Mouse (Mus musculus): ENCODE measurements at regions not wholly inside any gene's neighbourhood (a gene's known extent, or its start where the extent isn't known, plus 50 kb on each side); places are given as distances from the start of the nearest gene placed in this dataset.
A peak's percentile ranks its signal among the peaks of the same experiment; 100 is the strongest.

DNA sequence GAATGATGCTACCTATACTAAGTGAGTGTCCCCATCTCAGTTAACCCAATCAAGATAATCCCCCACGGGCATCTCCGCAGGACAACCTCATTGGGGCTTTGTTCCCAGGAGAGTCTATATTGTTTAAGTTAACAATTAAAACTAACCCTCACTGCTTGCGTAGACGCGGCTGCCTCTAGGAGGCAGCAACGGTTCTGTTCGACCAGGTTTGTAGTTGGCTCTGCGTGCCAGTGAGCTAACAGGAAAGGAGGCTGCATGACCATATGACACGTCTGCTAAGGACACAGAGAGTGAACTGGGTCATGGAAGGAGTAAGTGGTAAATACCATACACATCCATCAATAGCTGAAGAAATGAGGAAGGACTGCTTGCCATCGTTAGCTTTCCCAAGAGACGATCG is 92.0 kb downstream of the Mis18a start:
- 35% methylated on average over 12 of the region's 12 CpGs for WGBS
- Histone ChIP-seq H3K4me2 (ENCODE audit: low read length) (no peak overlapping the region), H3K27ac (ENCODE audit: low read depth, low read length) (no peak overlapping the region)

DNA sequence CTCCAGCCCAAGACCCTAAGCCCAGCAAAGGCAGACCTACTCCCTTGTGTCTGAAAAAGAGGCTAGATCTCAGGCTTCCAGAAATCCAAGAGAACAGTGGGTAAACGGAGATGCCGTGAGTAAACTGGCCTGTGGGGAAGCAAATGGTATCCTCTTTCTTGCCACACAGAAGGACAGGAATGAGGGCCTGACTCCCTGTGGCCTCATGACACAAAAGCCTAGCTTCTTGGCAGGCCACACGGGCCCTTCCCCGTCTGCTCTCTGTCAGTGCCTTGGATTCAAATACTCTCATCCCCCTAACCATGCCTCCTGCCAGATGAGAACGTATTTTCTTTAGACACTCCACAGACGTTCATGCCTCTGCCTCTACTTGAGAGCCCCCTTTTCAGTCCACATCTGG is 97.2 kb downstream of the Mis18a start:
- no peaks in the 10 kb centered on the region for H3K36me3 ChIP-seq (ENCODE audit: control insufficient read depth, insufficient read depth, low read length)
- H3K27me3 ChIP-seq (replicated peaks; ENCODE audit: control insufficient read depth, insufficient read depth, low read length): no peaks in the 10 kb centered on the region
- no peak overlapping the region for H3K4me2 ChIP-seq (ENCODE audit: low read length)
- no peak overlapping the region for H3K4me3 ChIP-seq (ENCODE audit: low read length)
- ATAC-seq: peak; percentile 24; the same call in 1 of the 2 replicates
- H3K4me1 ChIP-seq (ENCODE audit: control insufficient read depth, insufficient read depth, low read depth, low read length): peaks cover 12% of the 10 kb centered on the region
- H3K9ac ChIP-seq (ENCODE audit: low read depth, low read length): no peak overlapping the region
- H3K9me3 ChIP-seq (ENCODE audit: control insufficient read depth, low read length): no peaks in the 10 kb centered on the region
- no peak overlapping the region for H3K27ac ChIP-seq (ENCODE audit: low read depth, low read length)
- 25% methylated on average over 6 of the region's 6 CpGs for WGBS

More for the DNA sequence above, 92.0 kb downstream of the Mis18a start:
- no peaks in the 10 kb centered on the region for H3K36me3 ChIP-seq (ENCODE audit: control insufficient read depth, insufficient read depth, low read length)
- H3K4me3 ChIP-seq (ENCODE audit: low read length): no peak overlapping the region
- ATAC-seq: no peak
- no peaks in the 10 kb centered on the region for H3K9me3 ChIP-seq (ENCODE audit: control insufficient read depth, low read length)
- peaks cover 2% of the 10 kb centered on the region; the same call in 1 of the 2 replicates for H3K4me1 ChIP-seq (ENCODE audit: control insufficient read depth, insufficient read depth, low read depth, low read length)
- H3K9ac ChIP-seq (ENCODE audit: low read depth, low read length): no peak overlapping the region
- H3K27me3 ChIP-seq (replicated peaks; ENCODE audit: control insufficient read depth, insufficient read depth, low read length): no peaks in the 10 kb centered on the region

DNA sequence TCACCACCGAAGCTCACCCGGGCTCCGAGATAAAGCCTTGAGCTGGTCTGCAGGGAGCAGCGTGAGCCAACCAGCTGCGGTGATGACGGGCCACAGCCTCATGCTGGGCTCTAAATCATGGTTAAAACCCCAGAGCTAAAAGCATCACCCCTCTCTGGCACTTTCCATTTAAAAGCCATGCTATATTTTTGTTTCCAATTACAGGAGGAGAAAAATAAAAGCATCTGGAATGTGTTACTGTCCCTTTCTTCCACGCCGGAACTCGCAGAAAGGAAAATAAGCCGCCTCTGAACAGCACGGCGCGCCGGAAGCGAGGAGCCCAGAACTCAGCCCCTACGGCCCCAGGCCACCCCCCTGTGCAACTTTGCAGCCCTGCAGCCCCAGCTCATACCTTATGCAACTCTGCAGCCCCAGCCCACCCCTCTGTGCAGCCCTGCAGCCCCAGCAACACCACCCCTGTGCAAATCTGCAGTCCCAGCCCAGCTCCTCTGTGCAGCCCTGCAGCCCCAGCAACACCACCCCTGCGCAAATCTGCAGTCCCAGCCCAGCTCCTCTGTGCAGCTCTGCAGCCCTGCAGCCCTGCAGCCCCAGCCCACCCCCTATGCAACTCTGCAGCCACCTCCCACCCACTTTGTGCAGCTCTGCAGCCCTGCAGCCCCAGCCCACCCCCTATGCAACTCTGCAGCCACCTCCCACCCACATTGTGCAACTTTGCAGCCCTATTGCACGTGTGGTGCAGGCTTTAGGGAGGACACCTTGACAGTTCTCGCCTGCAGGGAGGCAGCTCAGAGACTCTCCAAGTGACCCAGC is 97.9 kb downstream of the Mis18a start:
- 34% methylated on average over 19 of the region's 19 CpGs for WGBS
- peaks cover 12% of the 10 kb centered on the region for H3K4me1 ChIP-seq (ENCODE audit: control insufficient read depth, insufficient read depth, low read depth, low read length)
- H3K4me2 ChIP-seq (ENCODE audit: low read length): peak overlapping the region; percentile 18; the same call in 1 of the 2 replicates
- H3K27ac ChIP-seq (ENCODE audit: low read depth, low read length): peak overlapping the region; percentile 19; the same call in 1 of the 2 replicates
- H3K4me3 ChIP-seq (ENCODE audit: low read length): no peak overlapping the region
- peak; percentile 69 for ATAC-seq
- 0 out of 2 replicates have a peak overlapping the region, but pooled peaks have one; percentile 14 for H3K9ac ChIP-seq (ENCODE audit: low read depth, low read length)
- H3K9me3 ChIP-seq (ENCODE audit: control insufficient read depth, low read length): no peaks in the 10 kb centered on the region
- no peaks in the 10 kb centered on the region for H3K27me3 ChIP-seq (replicated peaks; ENCODE audit: control insufficient read depth, insufficient read depth, low read length)
- H3K36me3 ChIP-seq (ENCODE audit: control insufficient read depth, insufficient read depth, low read length): no peaks in the 10 kb centered on the region

DNA sequence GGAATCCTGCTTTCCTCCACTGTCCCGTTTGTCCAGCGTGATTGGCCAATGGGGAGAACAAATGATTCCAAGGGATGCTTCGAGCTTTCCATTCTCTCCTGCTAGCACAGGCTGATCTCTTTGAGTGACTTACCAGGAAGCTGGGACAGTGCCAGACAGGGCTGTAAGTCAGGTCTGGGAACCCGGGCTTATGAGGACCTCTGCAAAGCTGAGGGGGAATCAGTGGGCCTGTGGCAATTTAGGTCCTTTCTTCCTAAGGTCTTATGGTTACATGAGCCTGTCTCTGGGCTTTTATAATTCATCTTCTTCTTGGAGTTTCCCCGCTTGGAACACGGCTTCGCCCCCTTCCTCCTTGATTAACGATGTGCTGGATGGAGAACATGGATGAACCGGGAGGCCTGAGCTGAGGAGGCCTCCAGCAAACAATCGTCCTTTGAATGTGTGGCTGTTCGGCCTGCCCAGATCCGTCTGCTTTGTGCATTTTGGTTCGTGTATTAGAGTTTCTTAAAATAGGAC is 98.5 kb downstream of the Mis18a start:
- Histone ChIP-seq H3K9ac (ENCODE audit: low read depth, low read length) (0 out of 2 replicates have a peak overlapping the region, but pooled peaks have one; percentile 7), H3K4me2 (ENCODE audit: low read length) (peak overlapping the region; percentile 18; the same call in 1 of the 2 replicates), H3K4me3 (ENCODE audit: low read length) (no peak overlapping the region), H3K4me1 (ENCODE audit: control insufficient read depth, insufficient read depth, low read depth, low read length) (peaks cover 13% of the 10 kb centered on the region), H3K9me3 (ENCODE audit: control insufficient read depth, low read length) (no peaks in the 10 kb centered on the region), H3K27ac (ENCODE audit: low read depth, low read length) (0 out of 2 replicates have a peak overlapping the region, but pooled peaks have one; percentile 19), H3K27me3 (replicated peaks; ENCODE audit: control insufficient read depth, insufficient read depth, low read length) (no peaks in the 10 kb centered on the region), H3K36me3 (ENCODE audit: control insufficient read depth, insufficient read depth, low read length) (no peaks in the 10 kb centered on the region)
- ATAC-seq: 0 out of 2 replicates have a peak, but pooled peaks have one; percentile 9
- WGBS: 35% methylated on average over 13 of the region's 13 CpGs

DNA sequence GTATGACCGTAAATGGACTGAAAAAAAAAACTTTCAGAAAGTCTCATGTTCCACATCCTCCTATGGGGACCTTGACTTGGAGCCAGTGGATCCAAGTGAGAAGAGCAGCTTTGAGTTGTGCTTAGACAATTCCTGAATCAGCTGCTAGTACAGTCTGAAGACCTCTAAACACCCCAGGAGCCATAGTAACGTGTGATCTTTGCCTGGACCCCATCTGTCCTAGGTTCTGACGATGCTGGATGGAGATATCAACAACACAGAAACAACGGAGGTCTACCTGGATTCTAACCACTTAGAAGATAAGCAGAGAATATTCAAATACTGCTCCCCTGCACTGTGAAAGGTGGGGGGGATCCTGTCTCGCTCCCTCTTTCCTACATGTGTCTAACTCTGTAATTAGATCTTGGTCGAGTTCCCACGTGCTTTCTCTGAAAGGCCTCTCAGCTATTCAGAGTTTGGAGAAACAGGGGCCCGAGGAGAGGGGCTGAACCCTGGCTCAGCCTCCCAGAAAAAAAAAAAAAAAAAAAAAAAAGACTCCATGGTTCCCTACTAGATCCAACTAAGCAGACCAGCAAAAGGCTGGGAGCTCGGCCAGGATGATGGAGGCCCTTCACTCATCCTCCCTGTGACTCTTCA is 101.1 kb downstream of the Mis18a start:
- ATAC-seq: no peak
- Histone ChIP-seq H3K4me3 (ENCODE audit: low read length) (no peak overlapping the region), H3K27ac (ENCODE audit: low read depth, low read length) (no peak overlapping the region), H3K4me2 (ENCODE audit: low read length) (no peak overlapping the region), H3K9me3 (ENCODE audit: control insufficient read depth, low read length) (no peaks in the 10 kb centered on the region), H3K36me3 (ENCODE audit: control insufficient read depth, insufficient read depth, low read length) (no peaks in the 10 kb centered on the region), H3K27me3 (replicated peaks; ENCODE audit: control insufficient read depth, insufficient read depth, low read length) (no peaks in the 10 kb centered on the region), H3K9ac (ENCODE audit: low read depth, low read length) (no peak overlapping the region), H3K4me1 (ENCODE audit: control insufficient read depth, insufficient read depth, low read depth, low read length) (peaks cover 24% of the 10 kb centered on the region)
- WGBS: 66% methylated on average over 9 of the region's 9 CpGs

DNA sequence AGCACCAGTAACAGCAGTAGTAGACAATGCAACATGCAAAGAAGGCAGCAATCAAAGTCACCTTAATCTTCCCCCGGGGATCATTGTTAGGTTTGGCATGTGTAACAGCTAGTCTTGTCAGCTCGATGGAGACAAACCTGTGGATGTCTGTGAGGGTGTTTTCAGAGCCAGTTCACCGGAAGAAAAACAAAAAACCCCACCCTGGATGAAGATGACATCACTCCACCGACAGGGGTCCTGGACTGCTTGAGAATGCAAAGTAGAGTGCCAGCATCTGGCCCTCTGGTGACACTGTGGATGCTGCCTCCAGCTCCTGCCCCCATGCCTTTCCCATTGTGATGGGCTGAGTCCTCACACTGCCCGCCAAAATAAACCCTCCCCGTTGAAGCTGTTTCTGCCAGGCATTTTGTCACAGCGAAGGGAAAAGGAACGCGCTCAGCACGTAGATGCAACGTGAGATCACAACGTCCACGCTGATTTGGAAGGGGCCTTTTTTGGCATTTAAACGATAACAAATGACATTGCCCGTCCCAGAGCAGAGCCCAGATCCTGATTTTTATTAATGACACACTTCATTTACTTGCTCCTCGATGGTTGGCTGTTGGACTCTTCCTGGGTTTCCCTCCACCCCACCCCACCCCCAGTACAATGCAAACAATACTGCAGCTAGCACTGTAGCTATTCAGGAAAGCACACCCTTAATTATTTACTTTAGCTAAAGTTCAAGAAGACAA is 101.7 kb downstream of the Mis18a start:
- ATAC-seq: no peak

DNA sequence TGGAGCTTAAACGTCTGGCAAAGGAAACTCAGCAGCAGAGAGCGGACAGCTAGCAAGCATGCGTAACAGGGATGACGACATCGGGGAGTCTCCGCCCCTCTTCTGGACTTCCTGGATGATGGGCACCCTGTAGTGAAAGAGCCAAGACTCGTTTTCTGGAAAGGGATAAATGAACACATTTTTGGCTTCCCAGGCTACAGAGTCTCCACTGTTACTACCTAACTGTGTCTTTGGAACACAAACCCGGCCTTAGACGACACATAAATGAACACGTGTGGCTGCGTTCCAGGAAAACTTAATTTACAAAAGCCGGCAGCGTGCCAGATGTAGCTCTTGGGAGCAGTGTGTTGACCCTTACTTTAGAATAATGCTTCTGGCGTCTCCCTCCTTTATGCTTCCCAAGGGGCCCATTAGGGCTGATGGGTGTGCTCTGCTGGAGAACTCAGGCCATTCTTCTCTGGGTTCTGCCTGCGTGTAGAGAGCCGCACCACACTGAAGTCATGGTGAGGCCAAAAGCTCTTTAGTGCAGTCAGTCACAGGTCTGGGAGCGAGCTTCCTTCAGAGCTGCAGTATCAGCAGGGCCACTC is 103.1 kb downstream of the Mis18a start:
- H3K36me3 ChIP-seq (ENCODE audit: control insufficient read depth, insufficient read depth, low read length): no peaks in the 10 kb centered on the region
- H3K4me1 ChIP-seq (ENCODE audit: control insufficient read depth, insufficient read depth, low read depth, low read length): peaks cover 18% of the 10 kb centered on the region
- WGBS: 37% methylated on average over 17 of the region's 17 CpGs
- H3K27me3 ChIP-seq (replicated peaks; ENCODE audit: control insufficient read depth, insufficient read depth, low read length): no peaks in the 10 kb centered on the region
- H3K4me2 ChIP-seq (ENCODE audit: low read length): peak overlapping the region; percentile 35; the same call in 1 of the 2 replicates
- ATAC-seq: peak; percentile 67
- H3K9ac ChIP-seq (ENCODE audit: low read depth, low read length): no peak overlapping the region
- H3K27ac ChIP-seq (ENCODE audit: low read depth, low read length): peak overlapping the region; percentile 49
- no peaks in the 10 kb centered on the region for H3K9me3 ChIP-seq (ENCODE audit: control insufficient read depth, low read length)
- H3K4me3 ChIP-seq (ENCODE audit: low read length): no peak overlapping the region

More for the DNA sequence above, 101.7 kb downstream of the Mis18a start:
- Histone ChIP-seq H3K9ac (ENCODE audit: low read depth, low read length) (no peak overlapping the region), H3K4me3 (ENCODE audit: low read length) (no peak overlapping the region), H3K27ac (ENCODE audit: low read depth, low read length) (no peak overlapping the region), H3K4me1 (ENCODE audit: control insufficient read depth, insufficient read depth, low read depth, low read length) (peaks cover 24% of the 10 kb centered on the region), H3K36me3 (ENCODE audit: control insufficient read depth, insufficient read depth, low read length) (no peaks in the 10 kb centered on the region), H3K27me3 (replicated peaks; ENCODE audit: control insufficient read depth, insufficient read depth, low read length) (no peaks in the 10 kb centered on the region), H3K4me2 (ENCODE audit: low read length) (no peak overlapping the region), H3K9me3 (ENCODE audit: control insufficient read depth, low read length) (no peaks in the 10 kb centered on the region)
- WGBS: 67% methylated on average over 16 of the region's 16 CpGs

DNA sequence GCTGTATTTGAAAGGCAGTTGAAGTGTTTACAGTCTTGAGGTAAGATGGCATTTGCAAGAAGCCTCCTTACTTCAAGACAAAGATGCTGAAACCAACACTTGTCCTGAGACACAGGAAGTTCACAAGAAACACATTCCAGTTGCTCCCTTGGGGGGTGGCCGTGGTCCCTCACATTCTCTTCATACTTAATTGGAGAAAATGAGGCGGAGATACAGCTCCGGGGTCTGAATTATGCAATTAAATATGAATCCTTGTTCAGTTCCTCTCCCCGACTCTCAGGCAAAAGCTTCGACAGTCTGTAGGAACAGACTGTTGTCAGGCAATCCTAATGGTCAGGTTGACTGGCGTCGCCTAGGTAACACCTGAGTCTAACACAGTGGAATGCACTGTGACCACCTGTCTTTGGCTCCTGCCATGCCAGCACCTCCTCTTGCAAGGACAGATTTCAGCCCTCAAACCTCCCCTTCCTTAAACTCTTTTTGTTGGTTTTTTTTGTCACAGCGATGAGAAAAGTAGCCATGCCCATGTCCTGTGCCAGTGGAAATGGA is 104.5 kb downstream of the Mis18a start:
- H3K36me3 ChIP-seq (ENCODE audit: control insufficient read depth, insufficient read depth, low read length): no peaks in the 10 kb centered on the region
- no peak overlapping the region for H3K9ac ChIP-seq (ENCODE audit: low read depth, low read length)
- no peak overlapping the region for H3K4me2 ChIP-seq (ENCODE audit: low read length)
- no peaks in the 10 kb centered on the region for H3K27me3 ChIP-seq (replicated peaks; ENCODE audit: control insufficient read depth, insufficient read depth, low read length)
- H3K9me3 ChIP-seq (ENCODE audit: control insufficient read depth, low read length): no peaks in the 10 kb centered on the region
- H3K4me3 ChIP-seq (ENCODE audit: low read length): no peak overlapping the region
- H3K4me1 ChIP-seq (ENCODE audit: control insufficient read depth, insufficient read depth, low read depth, low read length): peaks cover 12% of the 10 kb centered on the region; the same call in 1 of the 2 replicates
- WGBS: 62% methylated on average over 8 of the region's 8 CpGs
- no peak for ATAC-seq
- H3K27ac ChIP-seq (ENCODE audit: low read depth, low read length): no peak overlapping the region; the same call in 1 of the 2 replicates

Data from hindbrain, embryonic 16.5 days (tissue).